Mouse (Mus musculus) testis, adult 2 months (tissue): ENCODE data around the gene Tnc. TPM values are rescaled to one million over a fixed set of nuclear protein-coding genes. Genes with fewer than 3 reads are reported as not detected.

Experiments
- H3K27ac ChIP-seq: fragments of 200-500 bp; 2 replicates; pipeline ENCODE4 v1.5.1; 2012; ENCODE audit warnings: low read depth, low read length; ENCODE audit not compliant: control insufficient read depth, insufficient read depth
- H3K27me3 ChIP-seq: fragments of 200-500 bp; 2 replicates; pipeline ENCODE4 v1.6.1; 2012; ENCODE audit warnings: mild to moderate bottlenecking, low read length, moderate library complexity; ENCODE audit not compliant: control insufficient read depth, insufficient read depth
- H3K36me3 ChIP-seq: fragments of 200-500 bp; 2 replicates; pipeline ENCODE4 v1.6.1; 2012; ENCODE audit warnings: mild to moderate bottlenecking, low read length; ENCODE audit not compliant: control insufficient read depth, insufficient read depth
- H3K4me1 ChIP-seq: fragments of 200-500 bp; 2 replicates; pipeline ENCODE4 v1.6.1; 2012; ENCODE audit warnings: low read length; ENCODE audit not compliant: control insufficient read depth, insufficient read depth
- H3K4me3 ChIP-seq: fragments of 200-500 bp; 2 replicates; pipeline ENCODE4 v1.5.1; 2012; ENCODE audit warnings: low read depth, mild to moderate bottlenecking, low read length, moderate library complexity, mixed read lengths; ENCODE audit not compliant: control insufficient read depth
- CTCF ChIP-seq: fragments of 200-500 bp; IDR thresholded peaks from 2 replicates; pipeline ENCODE4 v1.5.1; 2012; ENCODE audit warnings: low read depth, mild to moderate bottlenecking, inconsistent platforms, low read length, moderate library complexity; ENCODE audit not compliant: control insufficient read depth, insufficient read depth, insufficient replicate concordance
- POLR2A ChIP-seq: fragments of 200-500 bp; IDR thresholded peaks from 2 replicates; pipeline ENCODE4 v1.6.1; 2012; ENCODE audit warnings: low read depth, mild to moderate bottlenecking, inconsistent platforms, low read length, moderate library complexity; ENCODE audit not compliant: control insufficient read depth
- polyA plus RNA-seq: library from polyadenylated mRNA; depleted of rRNA; stranded (reverse); fragments of >200 nt; gene quantifications from 2 replicates; pipeline ENCODE4 v1.2.3, GENCODE M21; 2012

Tnc gene
- polyA plus RNA-seq, 1 experiment, result 0.57 TPM

GRCm38 (mm10) chr4:64025591-64025990, 21.2 kb downstream of the Tnc start:
- no peaks in the 10 kb centered on the region for H3K4me1 ChIP-seq
- no peak overlapping the region for H3K27ac ChIP-seq
- no peaks in the 10 kb centered on the region for H3K27me3 ChIP-seq
- H3K4me3 ChIP-seq, result no peak overlapping the region
- H3K36me3 ChIP-seq, result no peaks in the 10 kb centered on the region
- TF ChIP-seq CTCF (no peak), POLR2A (no peak)

GRCm38 (mm10) chr4:64024041-64024779, 22.6 kb downstream of the Tnc start:
- no peak overlapping the region for H3K4me3 ChIP-seq
- H3K27me3 ChIP-seq, result no peaks in the 10 kb centered on the region
- no peak overlapping the region for H3K27ac ChIP-seq
- no peaks in the 10 kb centered on the region for H3K36me3 ChIP-seq
- H3K4me1 ChIP-seq, result no peaks in the 10 kb centered on the region
- TF ChIP-seq CTCF (no peak), POLR2A (no peak)

- Histone ChIP-seq H3K4me3 (no peak overlapping the region), H3K4me1 (peaks cover 9% of the 10 kb centered on the region), H3K36me3 (no peaks in the 10 kb centered on the region), H3K27me3 (no peaks in the 10 kb centered on the region), H3K27ac (no peak overlapping the region)
- TF ChIP-seq CTCF (no peak), POLR2A (no peak)
Measured at GRCm38 (mm10) chr4:64020930-64021589, 25.8 kb downstream of the Tnc start.

- H3K4me1 ChIP-seq, result peaks cover 9% of the 10 kb centered on the region
- H3K4me3 ChIP-seq, result no peak overlapping the region
- no peak overlapping the region for H3K27ac ChIP-seq
- TF ChIP-seq CTCF, result no peak
- TF ChIP-seq POLR2A, result no peak
- no peaks in the 10 kb centered on the region for H3K27me3 ChIP-seq
- H3K36me3 ChIP-seq, result no peaks in the 10 kb centered on the region
Measured at GRCm38 (mm10) chr4:64020151-64020550, 26.7 kb downstream of the Tnc start.

- Histone ChIP-seq H3K4me1 (no peaks in the 10 kb centered on the region), H3K27ac (no peak overlapping the region), H3K4me3 (no peak overlapping the region), H3K27me3 (no peaks in the 10 kb centered on the region), H3K36me3 (no peaks in the 10 kb centered on the region)
- TF ChIP-seq CTCF (no peak), POLR2A (no peak)
Measured at GRCm38 (mm10) chr4:64011308-64011707, 35.5 kb downstream of the Tnc start.

- H3K27ac ChIP-seq, result no peak overlapping the region
- H3K4me1 ChIP-seq, result no peaks in the 10 kb centered on the region
- H3K36me3 ChIP-seq, result no peaks in the 10 kb centered on the region
- H3K4me3 ChIP-seq, result no peak overlapping the region
- no peaks in the 10 kb centered on the region for H3K27me3 ChIP-seq
- TF ChIP-seq POLR2A (no peak), CTCF (no peak)
Measured at GRCm38 (mm10) chr4:64009936-64010335, 36.9 kb downstream of the Tnc start.

- Histone ChIP-seq H3K36me3 (no peaks in the 10 kb centered on the region), H3K27ac (no peak overlapping the region)
- TF ChIP-seq CTCF, result no peak
- no peak for TF ChIP-seq POLR2A
Measured at GRCm38 (mm10) chr4:64005198-64005597, 41.6 kb downstream of the Tnc start.

More at GRCm38 (mm10) chr4:64005198-64005597, 41.6 kb downstream of the Tnc start:
- H3K4me3 ChIP-seq, result no peak overlapping the region
- no peaks in the 10 kb centered on the region for H3K4me1 ChIP-seq
- no peaks in the 10 kb centered on the region for H3K27me3 ChIP-seq
